Mouse (Mus musculus) thymus, postnatal 36 days (tissue): ENCODE measurements around the gene Man1a2.
A peak's percentile ranks its signal among the peaks of the same experiment; 100 is the strongest.

Experiments
- DNase-seq, 2 experiments: peaks; one replicate each; pipeline ENCODE4 v3.0.0; 2022; ENCODE audit warnings: mixed read lengths in 2 of 2

The Man1a2 gene

GRCm38 (mm10) chr3:100684234-100684975, 898 bp downstream of the Man1a2 start:
- peak; percentile 28 to 35 for DNase-seq

DNA sequence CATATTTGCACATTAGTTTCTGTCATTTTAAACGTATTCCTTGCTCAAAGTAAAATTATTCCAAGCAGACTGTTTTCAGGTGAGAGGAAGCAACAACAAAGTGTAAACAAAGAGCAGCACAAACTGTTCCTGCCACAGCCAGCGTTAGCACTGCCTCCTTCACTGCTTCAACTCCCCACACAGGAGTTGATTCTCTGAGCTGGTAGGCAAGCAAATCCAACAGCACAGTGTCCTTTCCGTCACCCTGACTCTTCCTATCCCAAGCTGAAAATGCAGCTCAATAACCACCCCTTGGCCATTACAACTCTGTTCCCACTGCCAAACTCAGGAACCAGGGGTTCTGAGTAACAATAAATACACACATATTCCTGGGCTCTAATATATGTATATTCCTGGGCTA, 2.5 kb downstream of the Man1a2 start:
- peak; percentile 14 to 17 for DNase-seq

DNA sequence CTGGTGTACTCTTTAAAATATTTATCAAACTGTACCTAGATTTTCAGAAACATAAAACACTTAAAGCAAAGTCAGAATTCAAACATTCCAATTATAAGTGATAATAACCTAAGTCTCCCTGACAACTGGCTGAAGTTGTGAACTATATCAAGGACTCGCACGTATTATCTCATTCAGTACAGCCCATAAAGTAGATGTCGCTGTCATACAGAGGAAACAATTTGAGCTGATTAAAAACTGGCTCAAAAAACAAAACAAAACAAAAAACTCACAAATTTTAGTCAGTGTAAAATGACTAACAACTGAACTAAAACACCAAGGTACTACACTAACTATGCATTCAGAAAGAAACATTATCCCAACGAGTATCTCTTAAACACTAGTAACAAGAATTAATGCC, 3.0 kb downstream of the Man1a2 start:
- DNase-seq = no peak

DNA sequence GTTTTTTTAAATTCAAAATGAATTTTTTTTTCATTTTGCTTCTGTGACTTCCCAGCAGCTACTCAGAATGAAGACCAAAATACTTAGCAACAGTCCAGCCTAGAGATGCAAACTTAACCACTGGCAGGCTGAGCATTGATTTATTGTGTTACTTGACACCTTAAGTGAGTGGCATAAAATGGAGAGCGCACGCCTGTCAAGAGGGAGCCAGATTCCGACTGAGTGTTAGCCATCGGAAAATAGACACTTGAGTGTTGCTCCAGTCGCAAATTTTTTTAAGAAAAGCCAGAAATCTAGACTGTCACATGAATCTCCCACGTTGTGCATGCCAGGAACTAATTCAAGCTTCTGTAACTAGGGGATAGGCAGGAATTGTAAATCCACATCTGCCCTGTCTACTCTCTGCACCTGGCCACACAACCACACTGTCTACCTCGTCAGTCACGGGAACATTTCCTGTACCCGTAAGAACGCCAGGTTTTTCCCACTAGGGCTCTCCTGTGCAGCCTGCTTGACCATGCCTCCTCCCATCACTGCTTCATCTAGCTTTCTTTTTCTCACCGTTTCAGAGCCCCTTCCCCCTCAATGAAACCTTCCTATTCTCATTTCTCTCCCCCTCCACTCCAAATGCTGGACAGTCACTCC, 3.7 kb downstream of the Man1a2 start:
- DNase-seq = no peak

DNA sequence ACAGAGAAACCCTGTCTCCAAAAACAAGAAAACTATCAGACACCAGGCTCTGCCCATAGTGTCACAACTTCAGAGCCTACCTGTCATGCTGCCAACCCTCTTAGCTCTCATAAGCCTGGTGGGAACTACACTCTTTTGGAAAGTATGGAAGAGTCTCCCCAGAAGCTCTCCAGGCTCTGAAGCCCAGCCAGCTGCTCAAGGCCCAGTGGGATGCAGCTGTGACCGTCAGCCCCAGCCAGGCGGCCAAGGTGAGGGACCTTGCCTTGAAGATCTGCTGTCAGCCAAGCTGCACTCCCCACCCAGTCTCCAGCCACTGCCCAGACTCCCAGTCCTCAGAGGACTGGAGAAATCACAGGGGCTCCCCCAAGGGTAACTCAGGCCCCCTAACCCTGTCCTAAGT, 5.1 kb downstream of the Man1a2 start:
- no peak for DNase-seq

GRCm38 (mm10) chr3:100678951-100679570, 6.2 kb downstream of the Man1a2 start:
- DNase-seq = no peak

- no peak for DNase-seq
Observed at GRCm38 (mm10) chr3:100675146-100675545, 10.2 kb downstream of the Man1a2 start.

GRCm38 (mm10) chr3:100670412-100670811, 14.9 kb downstream of the Man1a2 start:
- no peak for DNase-seq

GRCm38 (mm10) chr3:100653291-100653690, 32.0 kb downstream of the Man1a2 start:
- DNase-seq = no peak

GRCm38 (mm10) chr3:100641581-100641980, 43.7 kb downstream of the Man1a2 start:
- DNase-seq = no peak

GRCm38 (mm10) chr3:100636255-100636654, 49.0 kb downstream of the Man1a2 start:
- no peak for DNase-seq

DNA sequence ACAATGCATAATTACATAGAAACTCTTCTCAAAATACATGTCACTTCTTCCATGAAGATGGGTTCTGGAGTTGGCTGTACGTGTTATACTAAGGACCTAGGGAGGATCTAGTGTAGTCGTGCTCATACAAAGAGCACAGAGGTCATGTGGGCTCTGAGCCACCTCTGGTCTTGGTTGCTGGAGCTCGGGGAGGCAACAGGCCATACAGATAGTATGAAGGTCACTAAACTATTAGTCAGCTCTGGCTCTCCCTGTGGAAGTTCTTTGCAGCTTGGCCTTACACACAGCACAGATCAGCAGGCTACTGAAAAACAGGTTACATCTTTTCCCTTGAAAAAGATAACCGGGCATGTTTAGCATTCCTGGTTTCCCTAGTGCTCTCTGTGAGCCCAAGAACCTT, 50.5 kb downstream of the Man1a2 start:
- DNase-seq = no peak

GRCm38 (mm10) chr3:100618511-100618910, 66.8 kb downstream of the Man1a2 start:
- no peak for DNase-seq

- no peak for DNase-seq
Observed at GRCm38 (mm10) chr3:100610916-100611315, 74.4 kb downstream of the Man1a2 start.

- no peak for DNase-seq
Observed at GRCm38 (mm10) chr3:100604539-100604938, 80.8 kb downstream of the Man1a2 start.

DNA sequence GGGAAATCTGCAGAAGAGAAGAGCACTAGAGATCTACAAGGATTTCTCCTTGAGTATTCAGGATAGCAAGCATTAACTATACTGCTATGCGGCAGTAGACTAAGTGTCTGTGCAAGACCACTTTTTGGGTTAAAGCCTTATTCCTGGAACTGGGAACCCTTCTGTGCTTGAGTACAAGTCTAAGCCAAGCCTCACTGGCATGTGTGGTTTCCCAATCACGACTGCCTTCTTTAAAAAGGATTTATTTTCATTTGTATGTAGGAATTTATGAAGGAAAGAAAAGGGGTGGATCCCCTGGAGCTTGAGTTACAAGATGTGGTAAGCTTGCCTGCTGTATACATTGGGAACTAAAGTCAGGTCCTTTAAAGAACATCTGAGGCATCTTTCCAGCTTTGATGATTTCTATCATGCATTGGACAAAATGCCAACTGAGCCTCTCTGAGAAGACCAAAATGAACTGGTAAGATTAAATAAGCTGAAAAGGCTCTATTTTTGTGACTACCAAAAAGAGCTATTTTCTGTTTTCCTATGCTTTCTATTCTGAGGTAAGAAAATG, 86.0 kb downstream of the Man1a2 start:
- no peak for DNase-seq

DNA sequence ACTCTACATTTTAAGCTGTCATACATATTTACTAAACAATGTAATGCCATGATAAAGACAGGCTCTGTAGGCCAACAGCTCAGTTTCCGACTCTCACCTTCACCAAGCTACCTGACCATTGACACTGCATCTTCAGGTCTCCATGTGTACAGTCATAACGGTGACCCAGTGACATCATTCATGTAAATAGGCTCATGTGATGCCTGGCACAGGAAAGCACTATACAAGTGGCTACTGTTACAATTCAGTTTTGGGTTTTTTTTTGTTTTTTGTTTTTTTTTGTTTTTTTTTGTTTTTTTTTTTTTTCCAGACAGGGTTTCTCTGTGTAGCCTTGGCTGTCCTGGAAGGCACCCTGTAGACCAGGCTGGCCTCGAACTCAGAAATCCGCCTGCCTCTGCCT, 94.2 kb downstream of the Man1a2 start:
- no peak for DNase-seq

DNA sequence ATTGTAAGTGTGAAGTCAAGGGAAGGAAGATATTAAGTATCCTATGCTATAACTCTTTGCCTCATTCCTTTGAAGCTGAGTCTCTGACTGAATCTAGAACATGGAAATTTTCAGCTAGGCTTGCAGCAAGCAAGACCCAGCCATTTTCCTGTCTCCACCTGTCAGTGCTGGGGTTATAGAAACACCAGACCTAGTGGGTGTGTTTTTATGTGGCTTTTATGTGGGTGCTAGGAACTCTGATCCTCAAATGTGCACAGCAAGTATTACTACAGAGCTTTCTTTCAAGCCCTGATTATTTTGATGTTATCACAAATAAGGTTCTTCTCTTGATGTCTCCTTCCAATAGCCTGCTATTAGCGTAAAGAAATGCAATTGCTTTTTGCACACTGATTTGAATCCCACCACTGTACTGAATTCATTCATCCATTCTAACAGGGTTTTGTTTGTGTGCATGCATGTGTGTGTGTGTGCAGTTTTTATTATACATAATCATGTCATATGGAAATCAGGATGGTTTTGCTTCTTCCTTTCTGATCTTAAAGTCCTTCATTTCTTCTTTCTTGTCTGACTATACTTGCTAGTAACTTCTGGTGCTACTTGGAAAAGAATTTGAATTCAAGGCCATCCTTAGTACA, 102.5 kb downstream of the Man1a2 start:
- DNase-seq = no peak

DNA sequence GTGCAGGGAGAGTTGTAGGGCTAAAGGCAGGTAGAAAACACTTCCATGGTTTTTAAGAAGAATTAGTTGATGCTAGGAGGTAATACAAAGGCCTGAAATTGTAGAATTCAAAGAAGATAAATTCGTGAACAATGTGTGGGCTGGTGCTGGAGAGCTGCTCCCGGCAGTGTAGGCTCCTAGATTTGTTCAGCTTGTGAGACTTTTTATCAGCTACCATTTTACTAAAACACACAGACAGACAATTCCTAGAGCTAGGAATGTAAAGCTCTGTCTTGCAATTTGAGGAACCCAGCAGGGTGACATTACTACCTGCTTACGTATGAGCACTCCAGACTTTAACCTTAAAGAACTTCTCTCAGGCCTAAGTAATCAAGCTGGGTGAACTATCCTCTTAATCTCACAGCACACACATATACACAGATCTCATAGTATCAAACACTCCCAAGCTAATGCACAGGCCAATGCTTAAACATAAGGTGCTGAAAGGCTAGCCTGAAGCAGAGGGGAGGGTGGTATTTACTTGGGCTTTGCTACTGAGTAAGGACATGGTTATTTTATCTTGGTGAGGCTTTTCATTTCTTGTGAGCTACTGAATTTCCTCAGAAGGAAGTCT, 112.6 kb downstream of the Man1a2 start:
- no peak for DNase-seq

GRCm38 (mm10) chr3:100568443-100569390, 116.6 kb downstream of the Man1a2 start:
- peak in 1 of 2 experiments; percentile 13 for DNase-seq

GRCm38 (mm10) chr3:100563565-100563964, 121.7 kb downstream of the Man1a2 start:
- DNase-seq = no peak

GRCm38 (mm10) chr3:100562455-100562854, 122.8 kb downstream of the Man1a2 start:
- DNase-seq = peak in 1 of 2 experiments; percentile 30
